8 mouse cellular contexts compared by ENCODE assay signal in genomic region chrX:71816401-71816857, GRCm38 (mm10). TPM values are rescaled to one million over a fixed set of nuclear protein-coding genes. Genes with fewer than 3 reads are reported as not detected.
DNase-seq lines count a peak whose midpoint lies in the region; ATAC-seq lines count a peak whose summit lies in the region.

No protein-coding gene starts in this region.

- H3K9me3 ChIP-seq in forebrain, embryonic 11.5 days (ENCODE audit: control insufficient read depth, low read length): no peaks in the 10 kb centered on the region
- no peaks in the 10 kb centered on the region for H3K9me3 ChIP-seq in heart, embryonic 16.5 days (replicated peaks; ENCODE audit: control insufficient read depth, low read length)
- no peaks in the 10 kb centered on the region for H3K9me3 ChIP-seq in liver, embryonic 15.5 days (replicated peaks)
- no peaks in the 10 kb centered on the region for H3K9me3 ChIP-seq in neural tube, embryonic 12.5 days

- peak; percentile 70 to 77 for DNase-seq in CD8-positive naive resting alpha-beta T cell, adult 2 months (ENCODE audit: low read depth in 2 of 2, low spot score in 2 of 2)
- peak; percentile 39 for DNase-seq in c-Kit-positive CD71-negative TER-119-negative erythroid progenitor cells, embryonic 14.5 days (ENCODE audit: low read depth)
- peak; percentile 90 for DNase-seq in forebrain, embryonic 11.5 days (ENCODE audit: low spot score)
- DNase-seq in kidney, postnatal 36 days: peak; percentile 86 to 90
- peak; percentile 72 for DNase-seq in telencephalon, adult 2 months (ENCODE audit: low read depth, low spot score)

- peak; percentile 96 for ATAC-seq in forebrain, embryonic 11.5 days (replicated peaks; ENCODE audit: low FRiP score)
- ATAC-seq in heart, embryonic 16.5 days (replicated peaks; ENCODE audit: extremely low read depth, insufficient read depth, low FRiP score): peak; percentile 96
- peak; percentile 97 for ATAC-seq in liver, embryonic 15.5 days (ENCODE audit: insufficient read depth)
- ATAC-seq in neural tube, embryonic 12.5 days (ENCODE audit: low FRiP score, low read depth): peak; percentile 97

- peak overlapping the region; percentile 52 for H3K4me2 ChIP-seq in forebrain, embryonic 11.5 days (ENCODE audit: low read depth, low read length, severe bottlenecking)
- peak overlapping the region; percentile 67 for H3K4me2 ChIP-seq in heart, embryonic 16.5 days (ENCODE audit: low read depth, low read length)
- H3K4me2 ChIP-seq in liver, embryonic 15.5 days: peak overlapping the region; percentile 66
- H3K4me2 ChIP-seq in neural tube, embryonic 12.5 days (replicated peaks): peak overlapping the region; percentile 56

- H3K4me3 ChIP-seq in forebrain, embryonic 11.5 days (ENCODE audit: low read depth, low read length): peak overlapping the region; percentile 56
- peak overlapping the region; percentile 77 for H3K4me3 ChIP-seq in heart, embryonic 16.5 days (ENCODE audit: low read length)
- H3K4me3 ChIP-seq in liver, embryonic 15.5 days (replicated peaks): peak overlapping the region; percentile 68
- peak overlapping the region; percentile 61 for H3K4me3 ChIP-seq in neural tube, embryonic 12.5 days

- no peaks in the 10 kb centered on the region for H3K36me3 ChIP-seq in forebrain, embryonic 11.5 days (ENCODE audit: control insufficient read depth, insufficient read depth, low read length)
- H3K36me3 ChIP-seq in heart, embryonic 16.5 days (ENCODE audit: control insufficient read depth, insufficient read depth): no peaks in the 10 kb centered on the region
- no peaks in the 10 kb centered on the region for H3K36me3 ChIP-seq in liver, embryonic 15.5 days (replicated peaks)
- H3K36me3 ChIP-seq in neural tube, embryonic 12.5 days: no peaks in the 10 kb centered on the region

- no peaks in the 10 kb centered on the region; the same call in 1 of the 2 replicates for H3K4me1 ChIP-seq in forebrain, embryonic 11.5 days (replicated peaks; ENCODE audit: control insufficient read depth, insufficient read depth, low read length)
- H3K4me1 ChIP-seq in heart, embryonic 16.5 days (ENCODE audit: control insufficient read depth, insufficient read depth, low read length): no peaks in the 10 kb centered on the region; the same call in 1 of the 2 replicates
- 0 out of 2 replicates have a peak, but pooled peaks cover 3% of the 10 kb centered on the region for H3K4me1 ChIP-seq in liver, embryonic 15.5 days (replicated peaks)
- no peaks in the 10 kb centered on the region for H3K4me1 ChIP-seq in neural tube, embryonic 12.5 days

- H3K27ac ChIP-seq in forebrain, embryonic 11.5 days (ENCODE audit: low read depth, low read length): peak overlapping the region; percentile 71
- H3K27ac ChIP-seq in heart, embryonic 16.5 days (ENCODE audit: low read length): peak overlapping the region; percentile 84
- H3K27ac ChIP-seq in liver, embryonic 15.5 days (replicated peaks): peak overlapping the region; percentile 80
- peak overlapping the region; percentile 59; the same call in 1 of the 2 replicates for H3K27ac ChIP-seq in neural tube, embryonic 12.5 days

- 29% methylated on average over 52 of the region's 52 CpGs for WGBS in forebrain, embryonic 11.5 days
- 17% methylated on average over 51 of the region's 52 CpGs for WGBS in heart, embryonic 16.5 days
- 29% methylated on average over 52 of the region's 52 CpGs for WGBS in liver, embryonic 15.5 days (ENCODE audit: insufficient replicate concordance)
- 14% methylated on average over 51 of the region's 52 CpGs for WGBS in neural tube, embryonic 12.5 days

- no peaks in the 10 kb centered on the region for H3K27me3 ChIP-seq in forebrain, embryonic 11.5 days (ENCODE audit: control insufficient read depth, insufficient read depth, low read length)
- no peaks in the 10 kb centered on the region for H3K27me3 ChIP-seq in heart, embryonic 16.5 days (ENCODE audit: control insufficient read depth, insufficient read depth, low read length)
- no peaks in the 10 kb centered on the region for H3K27me3 ChIP-seq in liver, embryonic 15.5 days
- no peaks in the 10 kb centered on the region for H3K27me3 ChIP-seq in neural tube, embryonic 12.5 days (replicated peaks)

- H3K9ac ChIP-seq in forebrain, embryonic 11.5 days (ENCODE audit: low read length): peak overlapping the region; percentile 63
- peak overlapping the region; percentile 88 for H3K9ac ChIP-seq in heart, embryonic 16.5 days (ENCODE audit: low read length)
- peak overlapping the region; percentile 64 for H3K9ac ChIP-seq in liver, embryonic 15.5 days
- H3K9ac ChIP-seq in neural tube, embryonic 12.5 days: peak overlapping the region; percentile 67

RNA-seq across cellular contexts. Expression of gene Vma21, which starts 0.7 kb away (rescaled TPM):
- polyA plus RNA-seq in forebrain, embryonic 11.5 days (2014; fragmentation: Nextera tagmentation; extraction: Ambion mirVana): 32.8 and 36.3 TPM in 2 replicates
- 41.2 and 41.7 TPM in 2 replicates for polyA plus RNA-seq in heart, embryonic 16.5 days (2015; fragmentation: Nextera tagmentation; extraction: Ambion mirVana)
- 20.6 and 21.5 TPM in 2 replicates for polyA plus RNA-seq in liver, embryonic 15.5 days (2015; fragmentation: Nextera tagmentation; extraction: Ambion mirVana)
- 50.9 and 57.2 TPM in 2 replicates for polyA plus RNA-seq in neural tube, embryonic 12.5 days (2016; fragmentation: Nextera tagmentation; extraction: Ambion mirVana)

Comparison
In these comparisons a context has a peak if more than half of its experiments do, and no peak if none do; other contexts are left out.
1. Peak in every context shown above with its lines: DNase-seq, ATAC-seq, H3K4me3 ChIP-seq and H3K27ac ChIP-seq.
2. DNase-seq: peak in every context shown above with its lines; median percentile 90 in forebrain, embryonic 11.5 days; 88 in kidney, postnatal 36 days; 74 in CD8-positive naive resting alpha-beta T cell, adult 2 months; 72 in telencephalon, adult 2 months; 39 in c-Kit-positive CD71-negative TER-119-negative erythroid progenitor cells, embryonic 14.5 days.